15 mouse cellular contexts compared by ENCODE assay signal in genomic region chr15:4101025-4101424, GRCm38 (mm10).
"Had no signal": no experiment of that assay in that cellular context is flagged by ENCODE, and none has a peak within 500 bp of the region (broad histone marks: within the 10 kb centered on the region; RNA-seq: fewer than 3 reads in every experiment).

No protein-coding gene starts in this region.

- DNase-seq: lung, embryonic 14.5 days; lung, postnatal 10 days; lung, postnatal 4 days; midbrain, embryonic 14.5 days; thymus, adult 18-20 months; thymus, postnatal 14 days; thymus, postnatal 36 days had no signal

- H3K4me1 ChIP-seq: midbrain, embryonic 10.5 days; midbrain, embryonic 12.5 days; stomach, embryonic 15.5 days had no signal

- H3K4me3 ChIP-seq: midbrain, embryonic 10.5 days; midbrain, embryonic 12.5 days; myocyte; neural tube, embryonic 13.5 days; neural tube, embryonic 15.5 days; stomach, embryonic 15.5 days had no signal

- H3K9ac ChIP-seq: liver, embryonic 14.5 days; lung, embryonic 14.5 days; midbrain, embryonic 12.5 days; neural tube, embryonic 13.5 days; neural tube, embryonic 15.5 days; stomach, embryonic 15.5 days had no signal

- H3K9me3 ChIP-seq: midbrain, embryonic 10.5 days; midbrain, embryonic 12.5 days; neural tube, embryonic 13.5 days; neural tube, embryonic 15.5 days; stomach, embryonic 15.5 days had no signal

- H3K27me3 ChIP-seq: midbrain, embryonic 12.5 days; neural tube, embryonic 13.5 days; neural tube, embryonic 15.5 days; stomach, embryonic 15.5 days had no signal

- H3K4me2 ChIP-seq: lung, embryonic 14.5 days; midbrain, embryonic 12.5 days; neural tube, embryonic 13.5 days; neural tube, embryonic 15.5 days; stomach, embryonic 15.5 days had no signal

- H3K27ac ChIP-seq: liver, embryonic 14.5 days; midbrain, embryonic 10.5 days; midbrain, embryonic 12.5 days; neural tube, embryonic 13.5 days; neural tube, embryonic 15.5 days; stomach, embryonic 15.5 days; stomach, postnatal 0 days had no signal
